Mouse (Mus musculus) CH12.LX (cell line): ENCODE results near the gene Rac1.
A peak's percentile ranks its signal among the peaks of the same experiment; 100 is the strongest.

Experiments used
- CHD2 ChIP-seq: IDR thresholded peaks from 2 replicates; pipeline ENCODE4 v1.6.1; 2011; ENCODE audit warnings: low read length, improper control_type of control experiment
- CTCF ChIP-seq, 2 experiments: IDR thresholded peaks in 1 of 2; conservative IDR thresholded peaks in 1 of 2; 2 replicates each; pipeline ENCODE4 v1.5.1; 2011 to 2012; ENCODE audit warnings: low read depth in 2 of 2, low read length in 2 of 2, improper control_type of control experiment in 1 of 2, inconsistent platforms in 1 of 2, mild to moderate bottlenecking in 1 of 2, moderate library complexity in 1 of 2
- ELF1 ChIP-seq: IDR thresholded peaks from 2 replicates; pipeline ENCODE4 v1.6.1; 2014; ENCODE audit warnings: low read depth, mild to moderate bottlenecking, inconsistent platforms, low read length, improper control_type of control experiment
- HCFC1 ChIP-seq: IDR thresholded peaks from 2 replicates; pipeline ENCODE4 v1.6.1; 2012; ENCODE audit warnings: low read depth, mild to moderate bottlenecking, inconsistent platforms, low read length, improper control_type of control experiment
- KAT2A ChIP-seq: IDR thresholded peaks from 2 replicates; pipeline ENCODE4 v1.6.1; 2012; ENCODE audit warnings: low read length, improper control_type of control experiment, inconsistent platforms; ENCODE audit not compliant: insufficient replicate concordance
- MAFK ChIP-seq: IDR thresholded peaks from 2 replicates; pipeline ENCODE4 v1.6.1; 2011; ENCODE audit warnings: low read length, improper control_type of control experiment; ENCODE audit not compliant: insufficient replicate concordance
- PAX5 ChIP-seq: IDR thresholded peaks from 2 replicates; pipeline ENCODE4 v1.6.1; 2012; ENCODE audit warnings: low read length, inconsistent platforms, mixed read lengths
- POLR2A ChIP-seq: IDR thresholded peaks from 2 replicates; pipeline ENCODE4 v1.6.1; 2011; ENCODE audit warnings: low read depth, mild to moderate bottlenecking, improper control_type of control experiment, low read length
- RCOR1 ChIP-seq: conservative IDR thresholded peaks from 2 replicates; pipeline ENCODE4 v1.6.1; 2012; ENCODE audit warnings: low read depth, mild to moderate bottlenecking, inconsistent platforms, low read length, improper control_type of control experiment
- UBTF ChIP-seq: IDR thresholded peaks from 2 replicates; pipeline ENCODE4 v1.6.1; 2012; ENCODE audit warnings: low read depth, mild to moderate bottlenecking, inconsistent platforms, low read length, improper control_type of control experiment, moderate library complexity
- ZKSCAN1 ChIP-seq: IDR thresholded peaks from 2 replicates; pipeline ENCODE4 v1.6.1; 2012; ENCODE audit warnings: low read depth, inconsistent platforms, low read length, improper control_type of control experiment, borderline replicate concordance

DNA sequence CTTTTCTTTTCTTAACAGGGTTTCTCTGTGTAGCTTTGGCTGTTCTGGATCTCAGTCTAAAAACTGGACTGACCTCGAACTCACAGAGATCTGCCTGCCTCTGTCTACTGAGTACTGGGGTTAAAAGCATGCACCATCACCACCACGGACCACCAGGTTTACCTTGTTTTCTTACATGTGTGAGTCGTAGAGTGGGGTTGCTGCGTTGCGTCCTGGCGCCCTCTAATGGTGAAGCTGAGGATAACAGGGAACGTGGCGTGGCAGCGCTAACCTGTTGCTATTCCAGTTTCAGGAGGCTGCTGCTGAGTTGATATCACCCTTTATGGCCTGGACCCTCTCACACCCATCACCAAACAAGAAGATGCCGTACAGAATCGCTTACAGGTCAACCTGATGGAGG is 19.5 kb upstream of the Rac1 start:
- TF ChIP-seq ZKSCAN1 (no peak), CTCF (conservative IDR thresholded peaks at IDR 0.05 in 1 of 2, IDR thresholded peaks at IDR 0.05 in 1 of 2; ENCODE audit: low read depth in 2 of 2, low read length in 2 of 2) (peak; percentile 86 to 92), MAFK (no peak), ELF1 (no peak), CHD2 (no peak), RCOR1 (no peak), POLR2A (no peak), UBTF (no peak), PAX5 (no peak), HCFC1 (no peak), KAT2A (no peak)
